Mouse (Mus musculus): ENCODE data around the gene Lrrfip1.

DNA sequence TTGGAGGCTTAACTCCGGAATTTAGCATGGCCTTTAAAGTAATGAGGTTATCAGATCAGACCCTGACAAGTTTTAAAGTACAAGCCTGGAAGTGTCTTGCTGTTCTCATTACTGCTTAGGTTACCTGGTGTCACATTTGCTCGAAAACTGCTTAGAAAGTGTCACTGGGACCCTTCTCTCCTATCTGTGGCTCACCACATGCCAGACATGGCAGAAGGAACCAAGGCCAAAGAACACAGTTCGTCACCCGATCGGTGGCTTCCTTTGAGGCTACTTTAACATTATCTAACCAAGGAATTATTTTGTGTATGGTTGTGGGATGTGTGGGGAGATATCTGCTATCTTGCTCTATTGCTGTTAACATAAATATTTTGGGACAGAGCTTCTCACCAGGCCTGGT, 95.5 kb downstream of the Lrrfip1 start:
- TF ChIP-seq POLR2A (IDR thresholded peaks at IDR 0.05; ENCODE audit: borderline replicate concordance, low read depth, low read length): no peak
- TF ChIP-seq CTCF (IDR thresholded peaks at IDR 0.05; ENCODE audit: low read depth, low read length): no peak

All from bone marrow macrophage, adult 2 months (primary cell).